Mouse (Mus musculus): ENCODE data around the gene Zc3h12b.
"Not testable (repeated sequence)": the region's sequence is repeated elsewhere in the genome, so short reads cannot be mapped to it uniquely, and the experiment has no call there.

The Zc3h12b gene

DNA sequence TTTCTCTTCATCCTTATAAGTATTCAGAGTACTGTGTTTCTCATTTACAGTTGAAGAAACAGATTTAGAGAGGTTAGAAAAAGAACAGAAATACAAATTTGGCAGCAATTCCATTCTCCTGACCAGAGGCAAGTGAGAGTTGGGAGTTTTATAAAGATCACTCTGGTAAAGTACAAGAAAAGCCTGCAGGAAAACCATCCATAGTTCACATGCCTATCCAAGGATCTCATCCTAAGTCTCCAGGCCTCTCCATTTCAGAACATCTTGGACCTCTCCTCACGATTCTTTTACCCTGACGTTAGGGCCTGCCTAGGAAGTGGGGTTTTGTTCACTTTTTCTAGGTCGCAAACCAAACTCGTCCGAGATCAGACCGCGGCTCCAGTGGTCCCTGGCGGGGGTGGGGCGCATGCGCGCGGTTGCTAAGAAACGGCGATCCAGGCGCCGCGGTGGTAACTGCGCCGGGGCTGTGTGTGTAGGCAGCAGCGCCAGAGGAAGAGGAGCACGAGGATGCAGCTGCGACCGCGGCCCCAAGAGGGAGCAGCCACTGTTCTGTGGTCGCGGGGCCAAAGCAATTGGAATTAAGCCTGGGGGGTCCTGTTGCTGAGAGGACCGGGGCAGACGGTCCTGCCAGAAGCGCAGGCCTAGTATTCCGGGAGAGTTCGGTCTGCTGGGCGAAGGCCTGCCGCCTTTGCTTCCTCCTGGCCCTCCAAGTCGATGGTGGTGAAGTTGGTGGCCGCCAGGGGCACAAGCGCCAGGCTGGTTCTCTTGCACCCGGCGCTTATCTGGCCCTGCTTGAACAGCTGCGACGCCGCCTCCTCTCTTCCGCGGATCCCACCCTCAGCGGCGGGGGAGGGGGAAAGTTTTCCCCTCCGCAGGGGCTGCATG, at the start of gene Zc3h12b:
Zc3h12b (plus strand) TSS at position 452 of the 885 bp plus-strand sequence.
- DNase-seq (ENCODE audit: low spot score) = peak; percentile 66

DNA sequence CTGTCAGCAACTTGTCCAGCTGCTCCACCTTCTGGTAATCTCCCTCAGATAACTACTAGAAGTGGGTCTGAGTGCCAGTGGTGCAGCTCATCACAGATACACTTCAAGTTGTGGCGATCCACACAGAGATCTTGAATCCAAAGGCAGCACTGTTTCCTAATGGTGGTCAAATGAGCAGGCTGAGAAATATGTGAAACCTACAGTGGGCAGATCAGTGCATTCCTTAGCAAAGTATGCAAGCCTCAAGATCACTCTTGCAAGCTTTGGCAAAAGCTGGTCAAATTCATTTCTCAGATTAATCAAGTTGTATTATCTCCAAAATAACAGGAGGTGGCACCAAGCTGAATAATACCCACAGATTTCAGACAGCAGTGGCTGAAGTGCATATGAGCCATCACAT, 29.3 kb upstream of the Zc3h12b start:
- DNase-seq (ENCODE audit: low spot score) = no peak

DNA sequence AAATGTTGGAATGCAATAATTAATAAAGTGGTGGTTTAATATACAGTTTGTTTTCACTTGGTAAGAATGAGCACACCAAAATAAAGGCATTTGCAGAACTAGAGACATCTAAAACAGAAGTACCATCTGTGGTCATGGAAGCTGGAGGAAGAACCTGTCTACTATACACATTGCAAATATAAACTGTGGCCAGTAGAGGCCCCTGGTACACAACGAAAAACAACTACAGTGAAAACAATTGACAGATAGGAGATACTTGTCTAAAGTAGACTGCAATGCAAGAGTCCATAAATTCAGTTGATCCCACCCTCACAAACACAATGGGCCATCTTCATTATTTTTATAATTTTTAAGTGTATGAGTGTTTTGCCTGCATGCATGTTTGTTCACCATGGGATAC, 24.4 kb upstream of the Zc3h12b start:
- DNase-seq (ENCODE audit: low spot score) = peak; percentile 5

DNA sequence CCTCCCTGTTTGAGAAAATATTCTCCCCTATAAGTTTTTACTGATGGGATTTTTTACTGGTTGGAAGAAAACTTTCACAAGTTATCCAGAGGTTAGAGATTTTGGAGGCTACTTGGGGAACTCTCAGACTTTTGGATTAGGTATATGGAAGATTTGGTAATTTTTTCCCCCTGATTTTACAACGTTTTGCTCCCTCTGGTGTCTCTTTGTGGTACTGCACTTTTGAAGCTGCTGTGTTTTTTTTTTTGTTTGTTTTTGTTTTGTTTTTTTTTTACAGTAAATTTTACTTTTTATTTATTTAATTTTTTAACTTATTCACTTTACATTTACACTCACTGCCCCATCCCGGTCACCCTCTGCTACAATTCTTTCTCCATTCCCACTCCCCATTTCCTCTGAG, 26.8 kb downstream of the Zc3h12b start:
- DNase-seq (ENCODE audit: low spot score) = no peak

DNA sequence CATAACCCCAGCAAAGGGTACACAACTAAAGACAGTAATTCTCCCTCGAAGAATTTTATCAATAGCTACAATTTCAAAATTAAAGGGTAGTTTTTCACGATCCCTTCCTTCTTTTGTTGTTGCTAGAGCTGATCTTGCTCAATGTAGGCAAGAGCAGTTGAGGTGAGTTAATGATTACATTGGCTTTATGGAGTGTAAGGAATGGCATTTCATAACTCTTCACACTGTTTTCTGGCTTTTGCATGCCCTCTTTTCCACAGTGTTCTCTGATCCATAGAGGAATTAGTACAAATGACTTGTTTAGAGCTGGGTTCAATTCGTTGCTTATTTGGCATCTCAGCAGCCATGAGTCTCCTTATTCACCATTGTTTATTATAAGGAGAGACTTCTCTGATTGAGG, 84.4 kb downstream of the Zc3h12b start:
- DNase-seq (ENCODE audit: low spot score) = no peak

DNA sequence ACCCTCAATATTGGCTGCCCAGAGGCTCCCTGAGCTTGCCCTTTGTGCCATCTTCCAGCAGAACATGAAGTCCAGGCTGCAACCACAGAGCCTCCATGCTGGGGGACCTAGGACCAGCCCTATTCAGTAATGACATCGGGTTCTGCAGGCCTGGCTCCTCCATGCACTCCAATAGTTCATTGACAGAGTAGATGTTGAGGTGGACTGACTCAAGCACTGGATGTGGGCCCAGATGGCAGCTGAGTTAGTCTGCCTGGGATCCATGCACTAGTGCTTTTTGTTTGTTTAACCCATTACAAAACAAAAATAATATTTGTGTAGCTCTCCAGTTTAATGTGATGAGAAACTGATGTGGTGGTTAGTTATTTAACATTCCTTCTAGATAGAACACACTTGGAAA, 90.3 kb downstream of the Zc3h12b start:
- no peak for DNase-seq (ENCODE audit: low spot score)

DNA sequence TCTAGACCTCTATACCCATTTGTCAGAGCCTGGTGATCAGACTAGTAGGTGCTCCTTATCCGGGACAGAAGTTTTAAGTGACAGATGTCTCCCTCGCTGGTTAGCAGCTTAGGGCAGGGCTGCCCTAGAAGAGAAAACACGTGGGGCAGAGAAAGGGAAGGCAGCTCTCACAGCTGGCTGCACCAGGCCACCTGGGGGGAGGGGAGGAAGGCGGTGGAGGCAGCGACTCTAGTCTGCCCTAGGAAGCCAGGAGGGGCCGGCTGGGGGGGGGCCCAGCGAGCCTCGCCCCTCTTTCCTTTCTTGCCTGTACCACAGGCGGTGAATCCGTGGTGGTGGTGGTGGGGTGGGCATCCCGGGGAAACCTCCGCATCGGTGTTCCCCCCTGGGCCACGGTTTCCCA, 141.3 kb downstream of the Zc3h12b start:
- no peak for DNase-seq (ENCODE audit: low spot score)

DNA sequence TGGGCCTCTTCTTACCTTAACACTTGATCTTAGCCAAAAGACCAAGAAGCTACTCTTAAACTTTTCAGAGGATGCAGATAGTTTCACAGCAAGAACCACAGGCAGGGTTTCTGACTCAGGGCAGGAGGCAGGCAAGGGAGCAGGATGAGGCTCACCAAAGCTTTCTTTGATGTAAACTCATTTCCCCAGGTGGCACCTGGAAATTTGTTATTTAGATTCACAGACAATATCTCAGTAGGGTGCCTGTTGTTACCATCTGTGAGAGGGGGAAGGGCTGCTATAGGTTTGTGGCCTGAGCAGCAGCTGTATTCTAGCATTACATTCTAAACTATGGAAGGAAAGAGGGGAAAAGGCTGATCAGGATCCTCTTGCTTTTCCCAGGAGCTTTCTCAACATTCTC, 169.6 kb downstream of the Zc3h12b start:
- DNase-seq (ENCODE audit: low spot score) = no peak

DNA sequence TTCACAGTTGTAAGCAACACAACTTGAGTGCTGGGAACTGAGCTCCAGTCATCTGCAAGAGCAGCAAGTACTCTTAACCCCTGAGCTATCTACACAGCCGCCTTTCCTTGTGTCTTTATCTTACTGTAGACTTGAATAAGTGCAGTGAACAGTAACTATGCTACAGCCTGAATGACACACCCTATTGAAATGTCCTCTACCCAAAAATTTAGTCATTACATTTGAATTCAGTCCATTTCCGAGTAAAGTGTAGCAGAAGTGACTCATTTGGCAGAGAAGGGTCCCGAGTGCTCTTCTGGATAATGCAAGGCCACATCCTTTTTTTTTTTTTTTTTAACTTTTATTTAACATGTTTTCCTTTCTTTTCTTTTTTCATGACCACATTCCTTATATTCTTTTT, 191.2 kb downstream of the Zc3h12b start:
- no peak for DNase-seq (ENCODE audit: low spot score)

DNA sequence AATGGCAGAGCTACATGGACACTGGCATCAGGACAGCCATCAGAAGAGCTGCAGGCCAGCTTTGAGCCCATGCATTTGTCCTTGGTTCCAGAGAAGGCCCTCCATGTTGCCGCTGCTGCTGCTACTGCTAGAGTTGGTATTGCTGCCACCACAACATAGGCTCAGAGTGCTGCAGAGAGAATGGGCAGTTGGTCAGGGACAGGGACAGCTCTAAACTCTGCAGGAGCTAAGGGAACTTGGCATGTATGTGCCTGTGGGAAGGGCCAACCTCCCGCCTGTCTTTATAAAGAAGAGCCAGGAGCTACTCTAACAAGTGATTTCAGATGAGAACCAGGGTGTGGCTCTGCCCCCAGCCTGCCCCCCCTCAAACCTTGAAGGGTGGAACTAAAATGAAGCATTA, 224.0 kb downstream of the Zc3h12b start:
- DNase-seq (ENCODE audit: low spot score) = no peak

DNA sequence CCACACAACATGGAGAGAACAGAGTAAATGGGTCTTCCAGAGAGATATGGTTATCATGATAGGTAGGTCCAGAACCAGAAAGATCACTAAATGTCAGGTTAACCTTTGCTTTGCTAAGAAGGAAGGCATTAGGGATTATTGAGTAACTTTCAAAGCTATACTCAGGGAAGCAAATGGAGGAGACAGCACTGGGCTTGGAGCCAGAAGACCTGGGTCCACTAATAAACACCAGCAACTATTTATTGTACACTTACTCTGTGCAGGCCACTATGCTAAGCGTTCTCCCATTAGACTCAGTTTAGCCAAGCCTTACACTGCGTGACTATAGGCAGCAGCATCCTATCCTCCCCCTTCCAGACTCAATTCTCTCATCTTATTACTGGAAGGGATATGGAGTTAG, 234.0 kb downstream of the Zc3h12b start:
- no peak for DNase-seq (ENCODE audit: low spot score)

DNA sequence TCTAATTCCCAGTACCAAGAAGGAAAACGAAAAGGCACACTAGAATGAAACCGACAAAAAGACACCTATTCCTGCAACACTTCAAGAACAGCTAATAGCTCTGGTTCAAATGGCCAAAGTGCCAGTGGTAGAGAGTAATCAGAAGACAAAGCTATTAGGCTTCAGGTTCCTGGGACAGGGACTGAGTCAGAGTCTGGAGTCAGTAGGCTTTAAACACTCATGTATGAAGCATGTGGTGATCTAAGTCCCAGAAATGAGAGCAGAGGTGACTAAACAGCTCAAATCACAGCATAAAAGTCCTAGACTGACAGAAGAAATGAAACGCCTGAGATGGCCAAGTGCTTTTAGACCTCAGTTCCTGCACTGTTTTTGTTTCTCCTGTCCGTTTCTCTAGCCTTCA, 236.7 kb downstream of the Zc3h12b start:
- DNase-seq (ENCODE audit: low spot score) = no peak

DNA sequence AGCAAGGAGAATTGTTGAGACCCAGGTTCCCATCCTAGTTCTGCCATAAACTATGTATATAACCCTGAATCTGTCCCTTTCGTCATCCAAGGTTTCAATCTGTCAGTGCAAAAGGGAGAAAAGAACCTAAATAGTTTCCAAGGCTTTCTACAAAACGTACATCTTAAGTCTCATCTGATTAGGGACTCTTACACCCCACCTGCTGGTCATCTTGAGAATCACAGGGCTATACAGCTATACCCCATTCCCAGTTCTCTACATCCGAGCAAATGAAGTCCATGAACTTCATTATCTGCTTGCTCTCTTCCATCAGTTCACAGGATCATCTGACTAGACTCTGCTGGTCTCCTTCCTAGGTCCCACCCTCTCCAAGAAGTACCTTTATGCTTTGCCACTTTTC, 239.3 kb downstream of the Zc3h12b start:
- DNase-seq (ENCODE audit: low spot score) = peak; percentile 6

DNA sequence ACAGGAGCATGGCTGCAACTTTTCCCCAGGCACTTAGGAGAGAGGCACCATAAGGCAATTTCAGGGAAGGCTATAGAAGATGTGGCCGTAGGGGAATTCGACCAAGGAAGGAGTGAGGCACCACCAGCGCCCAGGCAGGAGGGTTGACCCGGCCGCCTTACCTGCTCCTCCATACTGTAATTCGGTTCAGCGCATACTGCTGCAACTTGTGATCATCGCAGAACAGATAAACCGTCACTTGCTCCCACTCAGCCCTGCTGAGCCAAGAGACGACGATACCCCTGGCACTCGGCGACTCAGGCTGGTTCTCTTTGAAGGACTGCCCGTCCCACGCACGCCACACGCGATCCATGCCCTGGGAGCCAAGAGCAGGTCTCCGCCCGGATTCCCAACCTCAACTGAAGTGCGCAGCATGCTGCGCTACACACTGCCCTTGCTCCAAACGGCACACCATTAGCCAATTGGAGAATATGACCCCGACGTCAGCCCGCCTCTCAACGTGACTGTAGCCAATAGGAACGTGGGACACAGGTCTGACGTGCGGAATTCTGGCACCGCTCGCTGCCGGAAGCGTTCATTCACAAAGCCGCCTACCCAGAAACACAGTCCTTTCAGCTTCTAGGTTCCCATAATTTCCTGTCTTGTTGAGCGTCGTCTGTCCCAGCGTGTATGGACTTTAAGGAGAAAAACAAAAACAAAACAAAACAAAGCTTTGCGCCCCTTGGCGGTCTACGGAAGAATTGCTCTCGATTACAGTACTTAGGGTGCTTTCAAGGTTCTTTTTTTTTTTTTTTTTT, 245.2 kb downstream of the Zc3h12b start, which contains the start of gene Las1l:
Las1l (minus strand) TSS at position 466 of the 797 bp plus-strand sequence.
- DNase-seq (ENCODE audit: low spot score) = peak; percentile 93

DNA sequence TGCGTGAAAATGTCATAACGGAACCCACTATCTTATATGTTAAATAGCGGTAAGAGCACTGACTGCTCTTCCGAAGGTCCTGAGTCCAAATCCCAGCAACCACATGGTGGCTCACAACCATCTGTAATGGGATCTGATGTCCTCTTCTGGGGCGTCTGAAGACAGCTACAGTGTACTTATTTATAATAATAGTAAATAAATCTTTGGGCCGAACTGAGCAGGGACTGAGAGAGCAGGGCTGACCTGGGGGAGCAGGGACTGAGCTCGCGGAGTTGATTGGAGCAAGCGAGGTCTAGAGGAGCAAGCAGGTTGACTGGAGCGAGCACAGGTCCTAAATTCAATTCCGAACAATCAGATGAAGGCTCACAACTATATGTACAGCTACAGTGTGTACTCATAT, 246.0 kb downstream of the Zc3h12b start:
- DNase-seq (ENCODE audit: low spot score) = not testable (repeated sequence)

DNA sequence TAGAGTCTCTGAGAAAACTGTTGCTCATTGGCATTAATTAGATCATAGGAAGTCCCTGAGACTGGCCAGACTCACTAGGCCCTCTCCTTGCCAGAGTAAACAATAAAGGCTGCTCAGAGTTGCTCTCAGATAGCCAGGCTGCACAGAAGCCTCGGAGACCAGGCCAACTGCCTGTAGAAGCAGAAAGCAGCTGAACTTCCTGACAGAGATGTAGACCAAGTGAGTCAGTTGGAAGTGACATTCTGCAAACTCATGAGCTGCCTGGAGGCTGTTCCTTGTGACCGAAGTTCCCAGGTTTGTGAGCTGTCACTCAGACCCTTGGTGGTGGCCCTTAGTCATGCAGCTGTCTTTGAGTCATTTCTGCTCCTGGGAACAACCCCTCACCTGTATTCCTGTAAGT, 251.9 kb downstream of the Zc3h12b start:
- DNase-seq (ENCODE audit: low spot score) = no peak

DNA sequence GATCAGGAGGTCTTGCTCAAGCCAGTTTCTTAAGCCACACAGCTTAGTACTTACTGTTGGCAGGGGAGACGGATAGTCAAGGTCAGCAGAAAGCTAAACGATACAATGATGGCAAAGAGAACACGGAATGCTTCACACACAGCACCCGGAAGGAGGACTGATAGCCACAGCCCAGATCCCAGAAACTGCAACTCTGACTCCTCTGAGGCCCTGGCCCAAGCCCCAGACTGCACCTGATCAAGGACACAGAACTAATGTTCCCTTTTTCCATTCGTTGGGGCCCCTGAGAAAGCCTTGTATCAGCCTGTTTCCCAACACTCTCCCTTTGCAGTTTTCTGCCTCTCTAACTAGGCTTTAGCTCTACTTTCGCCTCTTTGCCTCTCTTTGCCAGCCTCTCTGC, 253.6 kb downstream of the Zc3h12b start:
- no peak for DNase-seq (ENCODE audit: low spot score)

DNA sequence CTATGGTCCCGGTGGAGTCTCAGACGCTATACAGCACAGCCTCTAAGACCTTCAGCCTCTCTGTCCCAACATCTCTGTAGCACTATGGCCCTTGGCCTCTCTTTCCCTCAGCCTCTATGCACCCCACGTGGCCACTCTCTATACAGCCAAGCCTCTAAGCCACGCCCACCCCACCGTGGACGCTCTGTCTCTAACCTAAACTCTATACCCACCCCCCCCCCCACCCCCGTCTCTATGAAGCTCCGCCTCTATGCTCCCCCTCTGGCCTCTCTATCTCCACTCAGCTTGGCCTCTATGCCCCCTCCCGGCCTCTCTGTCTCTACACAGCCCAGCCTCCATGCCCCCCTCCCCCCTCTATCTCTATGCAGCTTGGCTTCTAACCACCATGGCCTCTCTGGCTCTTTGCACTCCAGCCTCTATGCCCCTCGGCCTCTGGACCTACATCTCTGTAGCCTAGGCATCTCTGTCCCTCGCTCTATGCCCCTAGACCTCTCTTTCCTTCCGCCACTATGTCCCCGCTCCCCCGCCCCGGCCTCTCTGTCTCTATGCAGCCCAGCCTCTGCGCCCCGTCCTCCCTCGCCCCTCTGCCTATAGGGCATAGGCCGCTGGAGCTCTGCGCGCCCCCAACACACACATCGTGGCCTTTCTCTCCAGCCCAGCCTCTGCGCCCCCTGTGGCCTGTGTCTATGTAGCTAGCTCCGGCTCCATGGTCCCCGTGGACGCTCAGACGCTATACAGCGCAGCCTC, 256.5 kb downstream of the Zc3h12b start:
- peak; percentile 58 for DNase-seq (ENCODE audit: low spot score)

DNA sequence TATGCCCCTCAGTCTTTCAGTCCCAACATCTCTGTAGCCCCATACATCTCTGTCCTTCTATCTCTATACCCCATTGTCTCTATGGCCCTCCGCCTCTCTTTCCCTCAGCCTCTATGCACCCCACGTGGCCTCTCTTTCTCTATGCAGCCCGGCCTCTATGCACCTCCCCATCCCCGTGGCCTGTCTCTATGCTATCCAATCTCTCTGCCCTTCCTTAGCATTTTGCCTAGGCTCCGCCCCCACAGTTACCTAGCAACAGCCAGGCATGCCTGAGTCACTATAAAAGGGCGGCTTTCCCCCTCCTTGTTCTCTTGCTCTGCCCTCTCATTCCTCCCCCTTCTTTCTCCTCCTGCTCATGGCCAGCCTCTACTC, 257.1 kb downstream of the Zc3h12b start:
- peak; percentile 85 for DNase-seq (ENCODE audit: low spot score)

DNA sequence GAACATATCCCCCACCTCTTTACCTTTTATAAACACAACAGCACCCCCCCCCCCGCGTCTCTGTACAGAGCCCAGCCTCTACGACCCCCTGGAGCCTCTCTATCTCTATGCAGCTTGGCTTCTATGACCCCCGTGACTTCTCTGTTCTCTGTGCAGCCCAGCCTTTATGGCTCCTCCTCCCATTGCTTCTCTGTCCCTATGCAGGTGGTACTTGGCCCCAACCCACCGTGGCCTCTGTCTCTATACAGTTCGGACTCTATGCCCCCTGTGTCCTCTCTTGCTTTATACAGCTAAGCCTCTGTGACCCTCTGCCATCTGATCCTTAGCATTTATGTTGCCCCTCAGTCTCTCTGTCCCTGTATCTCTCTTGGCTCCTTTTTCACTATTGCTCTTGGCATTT, 257.6 kb downstream of the Zc3h12b start:
- no peak for DNase-seq (ENCODE audit: low spot score)

DNA sequence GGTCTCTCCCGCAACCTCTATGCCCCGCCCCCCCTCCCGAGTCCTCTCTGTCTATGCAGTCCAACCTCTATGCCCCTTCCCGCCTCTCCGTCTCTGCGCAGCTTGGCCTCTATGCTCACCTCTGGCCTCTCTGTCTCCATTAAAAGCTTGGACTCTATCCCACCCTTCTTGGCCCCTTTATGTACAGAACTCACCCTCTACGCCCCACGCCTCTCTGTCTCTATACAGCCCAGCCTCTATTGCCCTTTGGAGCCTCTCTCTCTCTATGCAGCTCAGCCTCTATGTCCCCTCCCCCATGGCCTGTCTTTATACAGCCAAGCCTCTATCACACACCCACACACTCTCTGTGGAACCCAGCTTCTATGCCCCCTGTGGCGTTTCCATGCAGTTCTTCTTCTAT, 258.5 kb downstream of the Zc3h12b start:
- DNase-seq (ENCODE audit: low spot score) = no peak
